Mouse (Mus musculus): ENCODE data around the gene Zc3h12a.

GRCm38 (mm10) chr4:125161392-125161791, 33.8 kb upstream of the Zc3h12a start:
- TF ChIP-seq TAL1 (IDR thresholded peaks at IDR 0.05; ENCODE audit: low read length): no peak
- TF ChIP-seq GATA1 (IDR thresholded peaks at IDR 0.05; ENCODE audit: low read length): no peak
